Mouse (Mus musculus) c-Kit-positive CD71-negative TER-119-negative erythroid progenitor cells, embryonic 14.5 days (primary cell): ENCODE data around the gene Hdgfl3.
"Not testable (repeated sequence)": the region's sequence is repeated elsewhere in the genome, so short reads cannot be mapped to it uniquely, and the experiment has no call there.

Experiments
- DNase-seq: peaks from one replicate; pipeline ENCODE4 v3.0.0-alpha.2; 2013; ENCODE audit warnings: low read depth

Hdgfl3 gene

DNA sequence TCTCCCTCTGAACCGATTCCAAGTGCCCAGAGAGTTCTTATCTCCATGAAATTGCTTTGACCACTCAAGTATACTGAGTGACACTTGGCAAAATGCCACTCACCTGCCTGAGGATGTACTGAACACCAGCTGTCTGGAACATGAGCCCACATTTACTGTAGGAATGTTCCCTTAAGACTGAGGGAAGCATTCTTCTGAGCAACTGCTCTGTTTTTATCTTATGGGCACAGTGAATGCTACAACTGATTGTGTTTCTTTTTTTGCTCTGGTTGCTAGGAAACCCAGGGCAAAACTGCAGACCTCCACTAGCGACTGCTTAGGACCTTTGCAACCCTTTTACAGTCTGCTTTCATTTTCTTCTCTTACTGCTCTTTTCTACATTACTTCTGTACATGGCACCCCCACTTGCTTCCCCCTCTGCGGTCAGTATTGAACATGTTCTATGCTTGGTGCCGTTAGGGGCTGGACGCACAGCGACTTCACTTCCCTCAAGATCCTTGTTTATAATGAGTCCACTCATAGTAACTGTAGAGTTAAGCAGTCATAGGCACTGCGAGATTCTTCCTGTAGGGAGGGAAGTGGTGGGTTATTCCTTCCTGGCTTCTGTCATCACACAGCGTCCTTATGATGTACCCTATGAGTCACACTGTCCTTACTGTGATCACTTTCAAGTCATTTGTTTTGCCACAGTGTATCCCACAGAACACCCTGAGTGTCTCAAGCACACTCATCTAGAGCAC, 79.5 kb downstream of the Hdgfl3 start:
- no peak for DNase-seq

DNA sequence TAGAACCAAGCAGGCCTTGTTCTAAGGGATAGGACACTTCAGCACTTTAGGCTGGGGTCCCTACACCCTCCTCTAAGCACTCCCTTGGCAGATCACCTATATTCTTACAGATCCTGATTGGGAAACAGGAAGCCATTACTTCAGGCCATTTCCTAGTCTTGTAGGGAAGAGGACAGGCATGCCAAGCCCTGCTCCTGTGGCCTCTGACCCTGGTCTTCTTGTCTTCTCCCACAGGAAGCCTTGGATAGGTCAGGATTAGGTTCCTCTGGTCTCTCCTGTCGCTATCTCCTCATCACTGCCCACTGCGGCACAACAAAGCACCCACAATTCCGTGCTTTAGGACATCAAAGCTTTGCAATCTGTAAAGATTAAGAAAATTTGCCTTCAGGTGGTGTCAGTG, 82.6 kb downstream of the Hdgfl3 start:
- DNase-seq: no peak

DNA sequence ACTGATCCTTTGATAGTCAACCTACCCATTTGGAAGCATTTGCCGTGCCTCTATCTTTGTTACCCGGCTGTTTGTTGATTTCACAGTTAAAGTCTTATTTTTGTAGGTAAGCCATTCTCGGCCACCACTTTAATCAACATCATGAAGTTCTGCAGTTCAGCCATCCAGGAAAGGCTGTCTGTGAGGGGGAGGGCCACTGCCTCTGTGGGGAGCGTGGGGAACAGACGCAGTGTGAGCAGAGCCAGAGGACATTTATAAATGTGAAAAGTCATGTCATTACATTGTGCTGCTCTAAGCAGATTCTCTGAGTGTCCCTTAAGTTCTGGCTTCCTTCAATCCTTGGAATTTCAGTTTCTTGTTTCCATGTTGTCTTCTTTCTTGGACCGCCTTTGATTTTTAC, 84.1 kb downstream of the Hdgfl3 start:
- DNase-seq: no peak

DNA sequence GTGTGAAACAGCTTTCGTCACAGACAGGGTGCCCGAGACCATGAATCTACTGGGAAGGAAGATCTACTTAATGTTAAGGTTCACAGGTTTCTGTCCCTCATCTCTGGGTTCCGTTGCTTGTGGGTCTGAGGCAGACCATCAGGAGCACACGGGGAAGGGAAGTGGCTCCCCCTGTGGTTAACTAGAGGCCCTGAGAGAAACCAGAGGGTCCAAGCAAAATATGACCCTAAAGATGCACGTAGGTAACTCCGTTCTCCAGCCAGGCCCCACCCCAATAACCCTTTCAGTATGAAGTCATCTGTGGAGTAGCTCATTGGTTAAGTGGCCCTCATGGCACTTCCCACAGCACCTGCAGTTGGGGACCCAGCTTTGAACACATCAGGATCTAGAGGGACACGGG, 84.6 kb downstream of the Hdgfl3 start:
- DNase-seq: no peak

DNA sequence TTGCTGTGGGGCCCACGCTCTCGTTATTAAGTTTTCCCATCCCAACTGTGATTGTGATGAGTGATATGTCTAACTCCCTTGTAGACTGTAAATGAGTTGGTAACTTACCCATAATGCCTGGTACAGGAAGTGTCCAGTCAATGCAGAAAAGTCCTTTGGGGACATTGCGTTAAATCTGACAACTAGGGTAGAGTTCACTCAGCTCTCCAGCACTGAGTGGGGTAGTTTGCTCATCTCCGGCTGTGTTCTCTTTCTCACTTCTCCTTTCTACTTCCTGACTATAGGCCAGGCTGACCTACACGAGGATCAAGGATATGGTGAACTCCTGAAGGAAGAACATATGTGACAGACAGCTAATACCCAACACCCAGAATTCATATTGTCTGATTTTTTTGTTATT, 85.1 kb downstream of the Hdgfl3 start:
- DNase-seq: no peak

DNA sequence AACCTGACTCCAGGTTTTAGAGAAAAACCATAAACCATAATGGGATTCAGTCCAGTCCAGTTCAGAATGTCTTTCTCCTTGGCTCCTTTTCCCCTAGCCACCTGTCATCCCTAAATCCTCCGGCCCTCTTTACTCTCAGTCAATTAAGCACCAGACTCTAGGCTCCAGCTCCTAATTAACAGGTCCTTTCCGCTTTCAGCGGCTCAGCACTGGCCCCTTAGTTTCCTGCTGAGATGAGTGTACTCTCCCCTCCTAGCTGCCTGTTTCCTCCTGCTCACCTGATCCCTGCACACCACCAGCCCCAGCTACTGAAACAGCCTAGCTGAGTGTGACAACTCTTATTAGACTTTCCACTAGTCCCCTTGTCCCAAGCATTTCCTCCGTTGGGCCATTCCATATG, 86.5 kb downstream of the Hdgfl3 start:
- no peak for DNase-seq

DNA sequence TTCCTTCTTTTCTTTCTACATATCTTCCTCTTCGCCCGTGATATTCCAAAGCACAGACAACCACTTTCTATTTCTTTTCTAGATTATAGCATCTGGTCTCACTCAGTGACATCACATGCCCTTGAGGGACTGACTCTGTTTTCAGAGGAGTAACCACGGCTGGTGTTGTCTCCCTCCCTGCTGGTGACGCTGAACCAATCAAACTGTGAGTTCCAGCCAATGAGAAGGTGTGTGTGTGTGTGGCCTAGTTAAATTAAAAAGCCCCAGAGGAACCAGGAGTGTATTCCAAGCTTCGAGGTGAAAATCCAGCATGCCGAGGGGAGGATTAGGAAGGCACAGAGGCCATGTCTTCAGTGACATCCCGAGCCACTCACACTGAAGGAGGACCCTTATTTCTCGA, 87.3 kb downstream of the Hdgfl3 start:
- DNase-seq: no peak

DNA sequence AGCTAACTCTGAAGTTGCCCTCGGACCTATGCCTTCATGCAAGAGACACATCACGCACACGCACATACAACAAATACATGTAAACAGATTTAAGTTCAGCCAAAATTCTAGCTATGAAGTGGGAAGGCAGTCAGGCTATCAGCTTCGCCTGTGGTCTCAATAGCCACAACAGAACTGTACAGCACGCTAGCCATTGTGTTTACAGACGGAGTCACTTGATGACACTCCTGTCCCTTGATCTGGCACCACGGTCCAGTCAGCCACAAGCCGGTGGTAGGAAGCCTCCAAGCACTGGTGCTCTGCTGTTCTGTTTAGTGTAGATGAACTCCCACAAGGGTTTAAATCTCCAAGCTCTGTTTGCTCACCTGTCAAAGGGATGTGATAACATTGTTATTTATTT, 88.3 kb downstream of the Hdgfl3 start:
- DNase-seq: no peak

DNA sequence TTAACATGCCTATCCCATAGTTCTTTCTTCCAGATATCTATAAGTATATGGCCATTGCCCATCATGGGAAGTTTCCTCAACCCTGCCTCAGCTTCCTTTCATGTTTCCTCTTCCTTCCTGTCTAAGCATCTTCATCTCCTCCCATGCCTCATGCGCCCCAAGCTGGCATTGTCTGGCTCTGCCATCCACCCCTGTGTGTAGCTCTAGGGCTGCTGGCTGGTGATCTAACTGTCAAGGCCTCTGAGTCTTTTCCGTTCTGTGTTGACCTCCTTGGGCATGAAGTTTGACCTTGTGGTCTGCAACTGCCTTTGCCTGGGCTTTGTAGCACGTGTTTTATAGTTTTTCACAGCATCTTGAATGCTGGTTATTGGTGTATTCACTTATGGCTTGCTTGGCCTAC, 89.0 kb downstream of the Hdgfl3 start:
- DNase-seq: no peak

DNA sequence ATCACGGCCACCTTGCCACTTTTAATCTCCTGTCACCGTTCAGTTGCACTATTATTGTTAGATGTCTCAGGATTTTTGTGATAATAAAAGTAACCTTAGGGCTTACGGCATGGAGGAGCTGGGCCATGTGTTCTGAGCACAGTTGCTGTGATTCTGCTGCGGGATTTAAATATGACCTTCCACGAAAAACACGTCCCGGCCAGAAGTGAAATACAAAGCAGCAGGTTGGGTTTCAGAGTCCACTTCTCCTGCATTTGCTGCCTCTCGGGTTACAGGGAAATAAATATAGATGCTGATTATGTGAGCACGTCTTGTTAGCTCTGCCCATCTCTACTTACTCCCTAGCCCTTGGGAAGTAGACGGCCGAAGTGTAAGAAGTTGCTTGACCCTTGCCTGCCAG, 89.5 kb downstream of the Hdgfl3 start:
- DNase-seq: no peak

DNA sequence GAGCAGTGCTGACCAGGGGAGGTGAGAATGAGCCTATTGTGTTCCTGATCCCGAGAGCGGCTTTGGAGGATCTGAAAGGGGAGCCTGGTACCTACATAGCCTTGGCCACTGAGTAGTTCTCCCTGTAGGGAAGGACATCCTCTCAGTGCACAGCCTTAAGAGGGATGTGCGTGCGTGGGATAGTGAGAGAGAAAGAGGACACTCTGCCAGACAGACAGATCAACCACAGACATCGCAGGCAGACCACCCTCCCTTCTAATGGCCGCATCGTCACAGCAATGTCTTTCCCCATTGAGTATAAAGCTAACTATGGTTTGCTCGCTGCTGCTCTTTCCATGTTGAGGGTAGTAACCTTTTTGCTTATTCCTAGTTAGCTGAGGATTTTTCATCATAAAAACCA, 90.4 kb downstream of the Hdgfl3 start:
- no peak for DNase-seq

DNA sequence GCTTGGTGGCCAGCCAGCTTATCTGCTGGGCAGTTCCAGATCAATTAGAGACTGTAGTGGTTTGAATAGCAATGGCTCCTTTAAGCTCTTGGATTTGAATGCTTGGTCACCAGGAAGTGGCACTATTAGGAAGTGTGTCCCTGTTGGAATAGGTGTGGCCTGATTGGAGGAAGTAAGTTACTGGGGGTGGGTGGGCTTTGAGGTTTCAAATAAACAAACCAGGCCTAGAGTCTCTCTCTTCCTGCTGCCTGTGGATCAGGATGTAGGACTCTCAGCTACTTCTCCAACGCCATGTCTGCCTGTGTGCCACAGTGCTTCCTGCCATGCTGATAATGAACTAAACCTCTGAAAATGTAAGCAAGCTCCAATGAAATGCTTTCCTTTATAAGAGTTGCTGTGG, 91.3 kb downstream of the Hdgfl3 start:
- DNase-seq: no peak

DNA sequence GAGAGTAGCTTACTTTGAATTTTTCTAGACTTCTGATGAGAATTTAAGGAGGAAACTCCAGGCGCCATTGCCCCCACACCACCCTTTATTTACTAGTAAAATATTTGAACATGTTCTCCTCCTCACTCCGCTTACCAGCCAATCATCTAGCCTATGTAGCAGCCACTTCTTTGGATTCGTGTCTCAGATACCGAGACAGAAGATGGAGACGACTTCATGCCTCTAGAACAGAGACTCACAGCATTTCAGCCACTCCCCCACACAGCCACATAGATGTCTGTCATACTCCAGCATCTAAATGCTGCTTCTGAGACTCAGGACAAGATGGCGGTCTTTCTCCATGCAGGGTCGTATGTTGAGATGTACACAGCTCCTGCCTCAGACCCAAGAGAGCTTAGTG, 92.1 kb downstream of the Hdgfl3 start:
- DNase-seq: no peak

DNA sequence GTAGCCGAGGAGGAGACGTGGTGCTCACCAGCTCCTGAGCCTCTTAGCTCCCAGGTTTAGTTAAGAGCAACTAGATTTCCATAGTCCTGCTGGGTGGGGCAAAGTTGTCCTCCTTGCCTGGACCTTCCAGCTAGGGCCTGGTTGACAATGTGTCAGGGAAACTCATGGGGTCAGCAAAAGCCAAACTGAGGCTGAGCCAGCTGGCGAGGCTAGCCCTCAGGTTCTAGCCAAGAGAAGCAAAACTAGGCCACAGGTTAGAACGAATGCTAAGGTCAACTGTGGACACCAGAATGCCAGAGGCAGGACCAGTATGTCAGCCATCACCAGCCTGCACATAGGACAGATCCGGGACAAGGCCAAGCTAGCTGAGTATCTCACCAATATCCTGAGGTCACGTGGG, 92.8 kb downstream of the Hdgfl3 start:
- no peak for DNase-seq

DNA sequence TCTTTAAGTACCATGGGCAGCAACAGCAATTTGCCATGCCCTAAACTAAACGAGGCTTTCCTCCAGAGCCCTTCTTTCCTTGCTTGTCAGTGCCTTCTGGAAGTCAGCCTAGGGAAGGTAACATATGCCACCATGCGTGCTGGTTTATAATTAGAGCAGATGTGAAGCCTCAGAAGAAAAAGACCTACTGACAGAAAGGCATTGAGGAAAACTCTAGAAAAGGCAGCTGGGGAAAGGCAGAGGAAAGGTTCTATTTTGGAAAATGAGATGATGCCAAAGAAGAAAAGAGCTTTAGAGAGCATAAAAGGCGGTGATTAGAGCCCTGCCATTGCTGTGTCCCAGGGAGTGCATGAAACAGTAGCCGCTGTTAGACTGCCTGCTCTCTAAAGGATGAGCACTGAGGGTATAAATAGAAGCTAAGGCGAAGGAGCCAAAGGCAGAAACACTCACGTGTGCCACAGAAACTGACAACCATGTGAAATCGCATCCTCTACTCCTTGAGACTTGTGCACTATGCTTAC, 93.6 kb downstream of the Hdgfl3 start:
- DNase-seq: no peak

DNA sequence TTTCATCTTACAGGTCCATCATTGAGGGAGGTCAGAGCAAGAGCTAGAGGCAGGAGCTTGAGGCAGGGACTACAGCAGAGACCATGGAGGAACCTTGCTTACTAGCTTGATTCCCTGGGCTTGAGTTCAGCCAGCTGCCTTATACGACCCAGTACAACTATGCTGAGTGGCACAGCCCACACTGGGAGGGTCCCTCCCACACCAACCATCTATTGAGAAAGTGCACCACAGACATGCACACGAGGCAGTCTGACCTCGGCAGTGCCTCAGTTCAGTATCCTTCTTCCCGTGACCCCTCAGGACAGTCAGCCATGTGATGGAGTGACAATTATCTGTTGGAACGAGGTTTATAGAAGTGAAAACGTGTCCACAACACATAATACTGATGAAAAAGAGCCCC, 94.5 kb downstream of the Hdgfl3 start:
- no peak for DNase-seq

DNA sequence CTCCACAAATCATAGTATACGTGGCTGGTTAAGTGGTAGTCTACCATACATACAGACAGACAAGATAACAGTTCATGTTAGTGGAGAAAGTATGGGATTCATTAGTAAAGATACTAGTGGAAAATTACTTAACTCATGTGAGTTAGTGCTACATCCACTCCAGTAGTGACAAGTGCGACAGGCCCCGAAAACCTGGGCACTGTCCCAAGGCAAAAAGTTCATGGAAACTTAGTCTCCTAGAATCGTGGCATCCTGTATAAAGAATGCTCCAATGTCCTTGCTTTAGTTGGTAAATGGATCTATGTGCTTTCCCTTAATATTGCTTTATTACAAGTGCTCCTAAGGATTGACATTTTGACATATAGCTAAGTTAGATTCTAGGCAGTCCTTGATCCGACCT, 96.5 kb downstream of the Hdgfl3 start:
- not testable (repeated sequence) for DNase-seq

DNA sequence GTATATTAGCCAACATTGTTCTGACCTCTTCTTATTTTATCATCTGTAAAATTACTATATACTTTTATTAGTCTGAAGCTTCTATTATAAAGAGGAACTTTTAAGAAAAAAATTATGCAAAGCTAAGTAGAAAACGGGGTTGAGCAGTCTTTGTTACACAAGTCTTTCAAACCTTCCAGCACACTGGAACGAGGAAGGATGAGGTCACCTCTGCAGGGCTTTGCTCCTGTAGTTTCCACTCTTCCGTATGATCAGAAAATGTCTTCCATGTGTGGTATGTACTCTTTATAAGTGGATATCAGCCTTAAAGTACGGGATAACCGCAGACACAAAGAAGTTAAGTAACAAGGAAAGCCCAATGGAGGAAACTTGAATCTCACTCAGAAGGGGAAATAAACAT, 98.8 kb downstream of the Hdgfl3 start:
- no peak for DNase-seq

DNA sequence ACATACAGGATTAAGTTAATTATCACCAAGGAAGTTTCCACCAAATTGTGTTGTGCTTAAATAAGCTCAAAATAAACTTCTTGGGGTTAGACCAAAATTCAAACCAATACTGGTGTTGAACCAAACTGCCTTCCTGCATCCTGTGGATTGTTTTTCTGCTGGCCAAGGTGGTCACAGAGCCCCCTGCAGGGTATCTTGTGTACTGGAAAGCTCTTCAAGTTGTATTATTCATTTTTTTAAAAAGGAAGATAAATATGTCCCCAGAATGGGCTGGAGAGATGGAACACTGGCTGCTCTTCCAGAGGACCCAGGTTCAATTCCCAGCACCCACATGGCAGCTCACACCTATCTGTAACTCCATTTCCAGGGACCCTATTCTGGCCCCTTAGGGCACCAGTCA, 99.4 kb downstream of the Hdgfl3 start:
- no peak for DNase-seq
